Comparison of ENCODE assay signal across 8 mouse cellular contexts in the genomic region with DNA sequence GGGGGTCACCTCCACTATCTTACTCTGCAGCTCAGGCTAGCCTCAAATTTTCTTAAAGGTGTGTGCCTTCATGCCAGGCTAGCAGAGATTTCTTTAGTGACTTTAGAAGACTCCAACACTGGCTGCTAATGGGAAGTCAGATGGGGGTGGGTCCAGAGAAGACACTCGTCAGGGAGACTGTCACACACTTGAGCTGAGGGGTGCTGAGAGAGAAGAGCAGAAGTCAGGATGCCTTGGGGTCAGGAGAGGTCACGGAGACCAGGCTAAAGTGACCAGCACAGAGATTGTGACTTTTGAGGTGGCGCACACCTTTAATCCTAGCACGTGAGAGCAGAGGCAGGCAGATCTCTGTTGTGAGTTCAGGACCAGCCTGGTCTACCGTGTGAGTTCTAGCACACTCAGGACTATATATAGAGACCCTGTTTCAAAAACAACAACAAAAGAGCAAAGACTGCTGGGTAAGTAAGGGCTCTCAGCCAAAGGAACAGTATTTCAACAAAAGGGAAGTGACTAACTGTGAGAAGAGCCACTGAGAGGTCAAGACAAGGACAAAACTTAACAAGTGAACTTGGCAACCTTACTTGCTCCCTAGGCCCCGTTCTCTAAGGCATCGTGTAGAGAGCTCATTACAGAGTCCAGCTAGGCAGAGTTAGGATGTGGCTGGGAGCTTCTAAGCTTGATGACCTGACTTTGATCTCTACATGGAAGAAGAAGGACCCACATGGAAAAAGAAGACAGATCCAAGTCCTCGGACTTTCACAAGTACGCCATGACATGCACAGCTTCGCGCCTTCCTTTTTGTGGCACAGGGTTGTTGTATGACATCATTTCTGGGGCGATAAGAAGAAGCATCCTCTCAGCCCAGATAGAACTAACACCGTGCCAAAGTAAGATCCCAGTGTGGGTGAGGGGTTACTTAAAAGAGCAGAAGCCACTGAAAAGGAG. TPM values are rescaled to one million over a fixed set of nuclear protein-coding genes. Genes with fewer than 3 reads are reported as not detected.
A peak's percentile ranks its signal among the peaks of the same experiment; 100 is the strongest.
DNase-seq lines count a peak whose midpoint lies in the region; ATAC-seq and TF ChIP-seq lines count a peak whose summit lies in the region.

No protein-coding gene starts in this region.

- DNase-seq in hindbrain, embryonic 10.5 days (ENCODE audit: low spot score) = no peak
- DNase-seq in hindbrain, embryonic 11.5 days (ENCODE audit: low spot score) = no peak
- no peak for DNase-seq in embryonic facial prominence, embryonic 11.5 days (ENCODE audit: low spot score)
- peak; percentile 56 for DNase-seq in kidney, postnatal 0 days (ENCODE audit: low spot score)
- DNase-seq in midbrain, embryonic 14.5 days = no peak
- DNase-seq in thymus, postnatal 25 days = no peak
- no peak for DNase-seq in adrenal gland, postnatal 36 days
- no peak for DNase-seq in adrenal gland, adult 2 months

- H3K9ac ChIP-seq in hindbrain, embryonic 11.5 days (ENCODE audit: low read depth, low read length) = no peak overlapping the region
- H3K9ac ChIP-seq in embryonic facial prominence, embryonic 11.5 days (replicated peaks; ENCODE audit: low read length) = no peak overlapping the region
- H3K9ac ChIP-seq in kidney, postnatal 0 days (ENCODE audit: low read depth, low read length) = no peak overlapping the region
- 0 out of 2 replicates have a peak overlapping the region, but pooled peaks have one; percentile 16 for H3K9ac ChIP-seq in midbrain, embryonic 14.5 days (replicated peaks; ENCODE audit: low read length)

- ATAC-seq in hindbrain, embryonic 11.5 days (ENCODE audit: low FRiP score) = no peak
- ATAC-seq in embryonic facial prominence, embryonic 11.5 days (replicated peaks; ENCODE audit: insufficient number of reproducible peaks, low FRiP score, low TSS enrichment, low read depth) = no peak
- ATAC-seq in kidney, postnatal 0 days (replicated peaks; ENCODE audit: low FRiP score, low read depth) = no peak
- ATAC-seq in midbrain, embryonic 14.5 days (ENCODE audit: low FRiP score, low TSS enrichment) = no peak

- no peaks in the 10 kb centered on the region for H3K9me3 ChIP-seq in hindbrain, embryonic 10.5 days
- H3K9me3 ChIP-seq in hindbrain, embryonic 11.5 days (ENCODE audit: control insufficient read depth, low read length) = no peaks in the 10 kb centered on the region
- H3K9me3 ChIP-seq in embryonic facial prominence, embryonic 11.5 days (replicated peaks; ENCODE audit: control insufficient read depth, low read length) = no peaks in the 10 kb centered on the region
- no peaks in the 10 kb centered on the region for H3K9me3 ChIP-seq in kidney, postnatal 0 days (replicated peaks; ENCODE audit: low read length)
- H3K9me3 ChIP-seq in midbrain, embryonic 14.5 days (ENCODE audit: control insufficient read depth, low read length) = no peaks in the 10 kb centered on the region

- H3K27ac ChIP-seq in hindbrain, embryonic 10.5 days = 0 out of 2 replicates have a peak overlapping the region, but pooled peaks have one; percentile 91
- no peak overlapping the region for H3K27ac ChIP-seq in hindbrain, embryonic 11.5 days (ENCODE audit: low read depth, low read length)
- no peak overlapping the region for H3K27ac ChIP-seq in embryonic facial prominence, embryonic 11.5 days (replicated peaks; ENCODE audit: low read depth, low read length)
- H3K27ac ChIP-seq in kidney, postnatal 0 days = peak overlapping the region; percentile 98
- H3K27ac ChIP-seq in midbrain, embryonic 14.5 days (replicated peaks; ENCODE audit: low read depth, low read length) = no peak overlapping the region

- WGBS in hindbrain, embryonic 10.5 days = 93% methylated on average over 13 of the region's 13 CpGs
- WGBS in hindbrain, embryonic 11.5 days = 90% methylated on average over 13 of the region's 13 CpGs
- 91% methylated on average over 13 of the region's 13 CpGs for WGBS in embryonic facial prominence, embryonic 11.5 days
- 81% methylated on average over 13 of the region's 13 CpGs for WGBS in kidney, postnatal 0 days
- 91% methylated on average over 13 of the region's 13 CpGs for WGBS in midbrain, embryonic 14.5 days

- no peaks in the 10 kb centered on the region for H3K27me3 ChIP-seq in hindbrain, embryonic 10.5 days (ENCODE audit: insufficient read depth, poor library complexity, severe bottlenecking)
- H3K27me3 ChIP-seq in hindbrain, embryonic 11.5 days (ENCODE audit: control insufficient read depth, insufficient read depth, low read length) = no peaks in the 10 kb centered on the region
- no peaks in the 10 kb centered on the region for H3K27me3 ChIP-seq in embryonic facial prominence, embryonic 11.5 days (ENCODE audit: control insufficient read depth, insufficient read depth, low read length)
- H3K27me3 ChIP-seq in kidney, postnatal 0 days (ENCODE audit: insufficient read depth, low read length) = no peaks in the 10 kb centered on the region
- no peaks in the 10 kb centered on the region for H3K27me3 ChIP-seq in midbrain, embryonic 14.5 days (ENCODE audit: control insufficient read depth, insufficient read depth, low read length)

- peaks cover 22% of the 10 kb centered on the region for H3K4me1 ChIP-seq in hindbrain, embryonic 10.5 days (replicated peaks)
- 0 out of 2 replicates have a peak, but pooled peaks cover 3% of the 10 kb centered on the region for H3K4me1 ChIP-seq in hindbrain, embryonic 11.5 days (replicated peaks; ENCODE audit: control insufficient read depth, insufficient read depth, low read length)
- no peaks in the 10 kb centered on the region for H3K4me1 ChIP-seq in embryonic facial prominence, embryonic 11.5 days (ENCODE audit: control insufficient read depth, insufficient read depth, low read length)
- peaks cover 4% of the 10 kb centered on the region; the same call in 1 of the 2 replicates for H3K4me1 ChIP-seq in kidney, postnatal 0 days (replicated peaks; ENCODE audit: insufficient read depth, low read length)
- peaks cover 12% of the 10 kb centered on the region; the same call in 1 of the 2 replicates for H3K4me1 ChIP-seq in midbrain, embryonic 14.5 days (ENCODE audit: control insufficient read depth, insufficient read depth, low read length)

- peak overlapping the region; percentile 65; the same call in 1 of the 2 replicates for H3K4me3 ChIP-seq in hindbrain, embryonic 10.5 days
- no peak overlapping the region for H3K4me3 ChIP-seq in hindbrain, embryonic 11.5 days (ENCODE audit: low read depth, low read length)
- no peak overlapping the region for H3K4me3 ChIP-seq in embryonic facial prominence, embryonic 11.5 days (ENCODE audit: low read depth, low read length)
- H3K4me3 ChIP-seq in kidney, postnatal 0 days (replicated peaks; ENCODE audit: low read depth, low read length) = no peak overlapping the region
- H3K4me3 ChIP-seq in midbrain, embryonic 14.5 days (replicated peaks; ENCODE audit: low read depth, low read length) = 0 out of 2 replicates have a peak overlapping the region, but pooled peaks have one; percentile 60

- H3K36me3 ChIP-seq in hindbrain, embryonic 10.5 days = peaks cover 4% of the 10 kb centered on the region; the same call in 1 of the 2 replicates
- no peaks in the 10 kb centered on the region for H3K36me3 ChIP-seq in hindbrain, embryonic 11.5 days (ENCODE audit: control insufficient read depth, insufficient read depth, low read length)
- no peaks in the 10 kb centered on the region for H3K36me3 ChIP-seq in embryonic facial prominence, embryonic 11.5 days (replicated peaks; ENCODE audit: control insufficient read depth, insufficient read depth, low read depth, low read length)
- 0 out of 2 replicates have a peak, but pooled peaks cover 6% of the 10 kb centered on the region for H3K36me3 ChIP-seq in kidney, postnatal 0 days (ENCODE audit: insufficient read depth, low read length)
- no peaks in the 10 kb centered on the region for H3K36me3 ChIP-seq in midbrain, embryonic 14.5 days (ENCODE audit: control insufficient read depth, insufficient read depth, low read length)

- TF ChIP-seq CTCF in kidney, postnatal 0 days (IDR thresholded peaks at IDR 0.05; ENCODE audit: low read depth) = no peak

- H3K4me2 ChIP-seq in hindbrain, embryonic 11.5 days (replicated peaks; ENCODE audit: low read depth, low read length) = no peak overlapping the region; the same call in 1 of the 2 replicates
- peak overlapping the region; percentile 73; the same call in 1 of the 2 replicates for H3K4me2 ChIP-seq in embryonic facial prominence, embryonic 11.5 days (ENCODE audit: low read depth, low read length)
- peak overlapping the region; percentile 61 for H3K4me2 ChIP-seq in kidney, postnatal 0 days (ENCODE audit: low read length)
- 0 out of 2 replicates have a peak overlapping the region, but pooled peaks have one; percentile 83 for H3K4me2 ChIP-seq in midbrain, embryonic 14.5 days (ENCODE audit: low read length)

RNA-seq across cellular contexts. Expression of a gene that starts 6.0 kb away (rescaled TPM):
- polyA plus RNA-seq in hindbrain, embryonic 10.5 days (2016; fragmentation: Nextera tagmentation; extraction: Ambion mirVana) = 0.44 and 0.58 TPM in 2 replicates
- polyA plus RNA-seq in hindbrain, embryonic 11.5 days (2014; fragmentation: Nextera tagmentation; extraction: Ambion mirVana) = 0.53 and 0.54 TPM in 2 replicates
- polyA plus RNA-seq in embryonic facial prominence, embryonic 11.5 days (2014; fragmentation: Nextera tagmentation; extraction: Ambion mirVana) = 0.15 and 0.36 TPM in 2 replicates
- 0.31 and 0.39 TPM in 2 replicates for polyA plus RNA-seq in kidney, postnatal 0 days (2015; fragmentation: Nextera tagmentation; extraction: Ambion mirVana)
- polyA plus RNA-seq in midbrain, embryonic 14.5 days (2014; fragmentation: Nextera tagmentation; extraction: Ambion mirVana) = 0.12 TPM in 1 of 2 replicates, not detected in the other
- not detected for total RNA-seq in adrenal gland, postnatal 36 days (2021)
- not detected for total RNA-seq in adrenal gland, adult 2 months (2021)
- not detected in 2 replicates for polyA plus RNA-seq in adrenal gland, adult 2 months (2012; rRNA removed)

RNA-seq across cellular contexts. Expression of a gene that starts 16.4 kb away (rescaled TPM):
- polyA plus RNA-seq in hindbrain, embryonic 10.5 days (2016; fragmentation: Nextera tagmentation; extraction: Ambion mirVana) = 223 and 271 TPM in 2 replicates
- 182 and 211 TPM in 2 replicates for polyA plus RNA-seq in hindbrain, embryonic 11.5 days (2014; fragmentation: Nextera tagmentation; extraction: Ambion mirVana)
- 204 and 213 TPM in 2 replicates for polyA plus RNA-seq in embryonic facial prominence, embryonic 11.5 days (2014; fragmentation: Nextera tagmentation; extraction: Ambion mirVana)
- 237 and 246 TPM in 2 replicates for polyA plus RNA-seq in kidney, postnatal 0 days (2015; fragmentation: Nextera tagmentation; extraction: Ambion mirVana)
- 225 and 299 TPM in 2 replicates for polyA plus RNA-seq in midbrain, embryonic 14.5 days (2014; fragmentation: Nextera tagmentation; extraction: Ambion mirVana)
- total RNA-seq in adrenal gland, postnatal 36 days (2021) = 100 to 1,000 TPM; 250 to 263 TPM
- 100 to 1,000 TPM; 273 to 290 TPM for total RNA-seq in adrenal gland, adult 2 months (2021)
- polyA plus RNA-seq in adrenal gland, adult 2 months (2012; rRNA removed) = 127 and 159 TPM in 2 replicates

RNA-seq across cellular contexts. Expression of a gene that starts 16.6 kb away (rescaled TPM):
- polyA plus RNA-seq in hindbrain, embryonic 10.5 days (2016; fragmentation: Nextera tagmentation; extraction: Ambion mirVana) = 53.8 and 63.9 TPM in 2 replicates
- 33.4 and 35.2 TPM in 2 replicates for polyA plus RNA-seq in hindbrain, embryonic 11.5 days (2014; fragmentation: Nextera tagmentation; extraction: Ambion mirVana)
- 33.2 and 36.7 TPM in 2 replicates for polyA plus RNA-seq in embryonic facial prominence, embryonic 11.5 days (2014; fragmentation: Nextera tagmentation; extraction: Ambion mirVana)
- 55.7 and 55.8 TPM in 2 replicates for polyA plus RNA-seq in kidney, postnatal 0 days (2015; fragmentation: Nextera tagmentation; extraction: Ambion mirVana)
- 53.7 and 65.2 TPM in 2 replicates for polyA plus RNA-seq in midbrain, embryonic 14.5 days (2014; fragmentation: Nextera tagmentation; extraction: Ambion mirVana)
- total RNA-seq in adrenal gland, postnatal 36 days (2021) = 10 to 100 TPM; 43.7 to 50.6 TPM
- 10 to 100 TPM; 48.8 to 53.3 TPM for total RNA-seq in adrenal gland, adult 2 months (2021)
- 109 and 115 TPM in 2 replicates for polyA plus RNA-seq in adrenal gland, adult 2 months (2012; rRNA removed)

RNA-seq across cellular contexts. Expression of a gene that starts 19.8 kb away (rescaled TPM):
- polyA plus RNA-seq in hindbrain, embryonic 10.5 days (2016; fragmentation: Nextera tagmentation; extraction: Ambion mirVana) = 82.7 and 93.2 TPM in 2 replicates
- 75.2 and 79.2 TPM in 2 replicates for polyA plus RNA-seq in hindbrain, embryonic 11.5 days (2014; fragmentation: Nextera tagmentation; extraction: Ambion mirVana)
- 72.9 and 76.1 TPM in 2 replicates for polyA plus RNA-seq in embryonic facial prominence, embryonic 11.5 days (2014; fragmentation: Nextera tagmentation; extraction: Ambion mirVana)
- polyA plus RNA-seq in kidney, postnatal 0 days (2015; fragmentation: Nextera tagmentation; extraction: Ambion mirVana) = 56.1 and 57.8 TPM in 2 replicates
- polyA plus RNA-seq in midbrain, embryonic 14.5 days (2014; fragmentation: Nextera tagmentation; extraction: Ambion mirVana) = 57.1 and 61.1 TPM in 2 replicates
- total RNA-seq in adrenal gland, postnatal 36 days (2021) = 10 to 100 TPM; 79.1 to 86.5 TPM
- 10 to 100 TPM; 72.2 to 88.9 TPM for total RNA-seq in adrenal gland, adult 2 months (2021)
- 5.4 and 8.1 TPM in 2 replicates for polyA plus RNA-seq in adrenal gland, adult 2 months (2012; rRNA removed)

RNA-seq across cellular contexts. Expression of a gene that starts 39.0 kb away (rescaled TPM):
- polyA plus RNA-seq in hindbrain, embryonic 10.5 days (2016; fragmentation: Nextera tagmentation; extraction: Ambion mirVana) = not detected in 2 replicates
- 0.13 TPM in 1 of 2 replicates, not detected in the other for polyA plus RNA-seq in hindbrain, embryonic 11.5 days (2014; fragmentation: Nextera tagmentation; extraction: Ambion mirVana)
- polyA plus RNA-seq in embryonic facial prominence, embryonic 11.5 days (2014; fragmentation: Nextera tagmentation; extraction: Ambion mirVana) = not detected in 2 replicates
- polyA plus RNA-seq in kidney, postnatal 0 days (2015; fragmentation: Nextera tagmentation; extraction: Ambion mirVana) = 0.32 TPM in 1 of 2 replicates, not detected in the other
- not detected in 2 replicates for polyA plus RNA-seq in midbrain, embryonic 14.5 days (2014; fragmentation: Nextera tagmentation; extraction: Ambion mirVana)
- total RNA-seq in adrenal gland, postnatal 36 days (2021) = 1 to 10 TPM in 1 of 2 experiments, not detected in 1; 5.3 TPM
- total RNA-seq in adrenal gland, adult 2 months (2021) = 1 to 10 TPM in 1 of 2 experiments, not detected in 1; 1.2 TPM
- polyA plus RNA-seq in adrenal gland, adult 2 months (2012; rRNA removed) = 0.06 and 0.16 TPM in 2 replicates

Comparison
In these comparisons a context has a peak if more than half of its experiments do, and no peak if none do; other contexts are left out.
1. H3K27ac ChIP-seq: peak in hindbrain, embryonic 10.5 days (single experiment) and kidney, postnatal 0 days (single experiment); none in hindbrain, embryonic 11.5 days (single experiment), embryonic facial prominence, embryonic 11.5 days (single experiment) and midbrain, embryonic 14.5 days (single experiment).
2. H3K4me3 ChIP-seq: peak in hindbrain, embryonic 10.5 days (single experiment) and midbrain, embryonic 14.5 days (single experiment); none in hindbrain, embryonic 11.5 days (single experiment), embryonic facial prominence, embryonic 11.5 days (single experiment) and kidney, postnatal 0 days (single experiment).